Mouse (Mus musculus): ENCODE measurements around the gene Add2. TPM values are rescaled to one million over a fixed set of nuclear protein-coding genes. Genes with fewer than 3 reads are reported as not detected.
"Not testable (repeated sequence)": the region's sequence is repeated elsewhere in the genome, so short reads cannot be mapped to it uniquely, and the experiment has no call there.

The Add2 gene
- total RNA-seq (2018; cell fraction: chromatin; rRNA removed), result not detected
- total RNA-seq (2018; cell fraction: cytosol; rRNA removed), result not detected
- total RNA-seq (2018; cell fraction: nucleus; rRNA removed), result not detected
- not detected in 3 replicates for polyA plus RNA-seq (2018)

GRCm38 (mm10) chr6:86028601-86029322 lies at the start of gene Add2:
TSS of gene Add2 (plus strand) at chr6:86028681.
- Histone ChIP-seq H3K36me3 (ENCODE audit: inconsistent target) (no peaks in the 10 kb centered on the region), H3K4me3 (ENCODE audit: inconsistent target) (no peak within 1 kb of the TSS)
- 8% methylated on average over 56 of the region's 56 CpGs for WGBS (ENCODE audit: missing documents)

DNA sequence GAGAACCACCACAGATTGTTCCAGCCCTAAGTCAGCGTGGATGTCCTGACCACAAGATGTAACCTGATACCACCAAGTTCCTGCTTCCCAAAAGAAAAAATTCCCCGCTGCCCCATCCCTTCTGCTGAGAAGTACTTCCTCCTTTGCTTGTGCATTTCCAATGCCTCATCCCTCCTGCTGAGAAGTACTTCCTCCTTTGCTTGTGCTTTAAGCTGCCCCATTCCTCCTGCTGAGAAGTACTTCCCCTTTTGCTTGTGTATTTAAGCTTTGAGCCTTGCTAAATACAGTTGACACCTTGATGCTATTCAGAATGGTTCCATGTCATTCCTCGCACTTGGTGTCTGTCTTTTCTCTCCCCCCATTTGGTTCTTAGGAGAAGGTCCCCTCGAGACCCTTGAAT lies 49.7 kb upstream of the Add2 start:
- not testable (repeated sequence) for H3K27ac ChIP-seq; H3K36me3 ChIP-seq (ENCODE audit: inconsistent target); H3K79me2 ChIP-seq (ENCODE audit: inconsistent target); H3K4me3 ChIP-seq (ENCODE audit: inconsistent target)
- WGBS (ENCODE audit: missing documents), result 79% methylated on average over 4 of the region's 4 CpGs

More at GRCm38 (mm10) chr6:86028601-86029322, at the start of gene Add2:
- Histone ChIP-seq H3K27ac (no peak within 1 kb of the TSS), H3K79me2 (ENCODE audit: inconsistent target) (no peaks in the 10 kb centered on the region)

- Histone ChIP-seq H3K36me3 (ENCODE audit: inconsistent target) (no peaks in the 10 kb centered on the region), H3K79me2 (ENCODE audit: inconsistent target) (no peaks in the 10 kb centered on the region), H3K27ac (no peak overlapping the region), H3K4me3 (ENCODE audit: inconsistent target) (no peak overlapping the region)
- 85% methylated on average over 8 of the region's 8 CpGs for WGBS (ENCODE audit: missing documents)
Observed at GRCm38 (mm10) chr6:85984351-85984750, 44.1 kb upstream of the Add2 start.

DNA sequence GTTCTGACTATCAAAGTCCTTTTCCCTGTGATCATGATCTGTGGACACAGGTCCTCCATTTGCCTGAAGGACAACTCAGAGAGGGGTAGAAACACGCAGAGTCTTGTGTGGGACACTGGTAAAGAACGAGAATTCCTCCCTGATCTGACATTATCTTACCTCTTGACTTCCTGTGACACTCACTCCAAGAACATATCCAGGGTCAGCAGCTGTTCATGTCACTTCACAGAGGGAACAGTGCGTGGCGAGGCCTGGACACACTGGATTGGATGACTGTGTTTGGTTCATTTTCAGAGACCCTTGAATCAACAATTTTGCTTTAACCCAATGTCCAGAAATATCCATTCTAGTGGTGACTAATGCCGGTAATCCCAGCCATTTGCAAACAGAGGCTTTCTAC lies 38.9 kb upstream of the Add2 start:
- not testable (repeated sequence) for H3K79me2 ChIP-seq (ENCODE audit: inconsistent target)
- WGBS (ENCODE audit: missing documents), result 84% methylated on average over 4 of the region's 5 CpGs

GRCm38 (mm10) chr6:85990774-85991173 lies 37.7 kb upstream of the Add2 start:
- not testable (repeated sequence) for H3K36me3 ChIP-seq (ENCODE audit: inconsistent target); H3K27ac ChIP-seq; H3K4me3 ChIP-seq (ENCODE audit: inconsistent target); H3K79me2 ChIP-seq (ENCODE audit: inconsistent target)
- WGBS (ENCODE audit: missing documents), result 95% methylated on average over 3 of the region's 5 CpGs

More for the DNA sequence above, 38.9 kb upstream of the Add2 start:
- not testable (repeated sequence) for H3K4me3 ChIP-seq (ENCODE audit: inconsistent target); H3K36me3 ChIP-seq (ENCODE audit: inconsistent target); H3K27ac ChIP-seq

DNA sequence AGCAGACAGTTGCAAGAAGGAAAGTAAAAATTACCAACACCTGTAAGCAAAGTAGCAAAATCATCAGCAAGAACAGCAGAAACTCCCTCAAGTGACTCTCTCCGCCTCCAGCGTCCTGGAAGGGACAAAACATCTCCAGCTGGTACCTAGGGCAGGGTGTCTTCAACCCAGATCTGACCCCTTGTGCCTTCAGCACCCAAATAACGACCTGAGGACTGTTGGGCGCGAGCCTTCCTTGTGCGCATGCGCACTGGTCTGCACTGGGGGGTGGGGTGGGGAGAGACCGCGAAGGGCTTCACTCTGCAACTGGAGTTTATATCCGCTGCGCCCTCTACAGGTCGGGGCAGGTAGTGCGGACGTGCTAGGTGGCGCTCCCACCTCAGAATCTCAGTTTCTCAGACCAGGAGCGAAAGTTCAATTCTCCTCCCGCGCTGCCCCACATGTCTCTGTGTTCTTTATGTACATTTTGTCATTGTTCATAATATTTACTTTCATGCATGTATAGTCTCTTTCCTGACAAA lies 25.0 kb upstream of the Add2 start:
- no peaks in the 10 kb centered on the region for H3K36me3 ChIP-seq (ENCODE audit: inconsistent target)
- 78% methylated on average over 18 of the region's 18 CpGs for WGBS (ENCODE audit: missing documents)

DNA sequence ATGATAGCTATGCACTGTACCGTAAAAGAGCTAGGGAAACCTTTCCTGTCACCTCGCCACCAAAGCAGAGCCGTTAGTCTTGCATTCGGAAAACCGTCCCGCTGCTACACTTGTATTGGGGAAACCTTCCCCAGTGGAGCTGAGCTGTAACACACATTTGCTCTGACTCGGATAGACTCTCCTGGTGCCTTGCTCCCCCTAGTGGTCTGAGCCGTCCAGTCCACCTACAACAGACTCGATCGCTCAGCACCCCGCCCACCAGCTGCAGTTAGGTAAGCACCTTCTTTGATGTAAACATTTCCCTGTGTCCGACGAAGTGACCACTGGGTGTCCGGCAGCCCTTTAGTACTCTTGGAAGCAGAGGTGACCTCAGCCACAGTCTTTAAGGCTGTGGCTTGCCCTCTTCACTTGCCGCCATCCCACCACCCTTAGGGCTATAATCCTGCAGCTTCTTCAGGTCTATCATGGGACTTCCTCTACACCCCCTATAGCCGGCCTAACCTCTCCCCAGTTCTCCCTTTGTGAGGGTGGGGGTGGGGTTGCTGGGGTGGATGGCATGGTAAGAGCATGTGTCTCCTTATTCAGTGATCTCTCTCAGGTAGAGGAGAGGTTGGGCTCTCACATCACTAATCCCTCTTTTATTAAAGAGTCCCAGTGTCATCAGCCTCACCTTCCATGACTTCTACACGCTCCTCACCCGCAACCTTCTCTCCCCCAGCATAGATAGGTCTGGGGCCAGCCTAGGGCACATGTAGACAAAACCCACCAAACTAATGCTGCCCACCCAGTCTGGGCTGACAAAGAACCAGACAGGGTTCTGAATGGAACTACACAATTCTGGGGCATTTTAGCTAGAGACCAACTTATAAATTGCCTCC lies 24.0 kb upstream of the Add2 start:
- Histone ChIP-seq H3K27ac (no peak overlapping the region), H3K4me3 (ENCODE audit: inconsistent target) (no peak overlapping the region), H3K79me2 (ENCODE audit: inconsistent target) (no peaks in the 10 kb centered on the region), H3K36me3 (ENCODE audit: inconsistent target) (no peaks in the 10 kb centered on the region)
- WGBS (ENCODE audit: missing documents), result 13% methylated on average over 18 of the region's 18 CpGs

More for the DNA sequence above, 25.0 kb upstream of the Add2 start:
- no peak overlapping the region for H3K4me3 ChIP-seq (ENCODE audit: inconsistent target)
- no peak overlapping the region for H3K27ac ChIP-seq
- no peaks in the 10 kb centered on the region for H3K79me2 ChIP-seq (ENCODE audit: inconsistent target)

DNA sequence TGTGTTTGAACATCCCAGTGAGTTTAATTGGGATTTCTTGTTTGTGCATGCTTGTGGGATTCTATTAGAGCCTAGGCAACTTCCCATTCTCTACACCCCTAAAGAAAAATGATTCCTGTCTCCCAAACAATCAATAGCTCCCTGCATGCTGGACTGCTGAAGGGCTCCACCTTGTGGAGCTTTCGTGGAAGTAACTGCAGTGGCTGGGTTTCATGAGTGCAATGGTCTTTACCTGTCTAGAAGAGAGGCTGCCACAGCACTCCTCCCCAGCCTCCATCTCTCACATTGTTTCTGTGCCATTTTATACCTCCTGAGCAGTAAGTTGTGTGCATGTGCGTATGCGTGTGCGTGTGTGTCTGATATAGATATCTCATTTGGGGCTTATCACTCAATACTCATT lies 18.5 kb upstream of the Add2 start:
- 46% methylated on average over 4 of the region's 4 CpGs for WGBS (ENCODE audit: missing documents)
- no peak overlapping the region for H3K27ac ChIP-seq
- H3K79me2 ChIP-seq (ENCODE audit: inconsistent target), result no peaks in the 10 kb centered on the region
- H3K36me3 ChIP-seq (ENCODE audit: inconsistent target), result no peaks in the 10 kb centered on the region
- no peak overlapping the region for H3K4me3 ChIP-seq (ENCODE audit: inconsistent target)

DNA sequence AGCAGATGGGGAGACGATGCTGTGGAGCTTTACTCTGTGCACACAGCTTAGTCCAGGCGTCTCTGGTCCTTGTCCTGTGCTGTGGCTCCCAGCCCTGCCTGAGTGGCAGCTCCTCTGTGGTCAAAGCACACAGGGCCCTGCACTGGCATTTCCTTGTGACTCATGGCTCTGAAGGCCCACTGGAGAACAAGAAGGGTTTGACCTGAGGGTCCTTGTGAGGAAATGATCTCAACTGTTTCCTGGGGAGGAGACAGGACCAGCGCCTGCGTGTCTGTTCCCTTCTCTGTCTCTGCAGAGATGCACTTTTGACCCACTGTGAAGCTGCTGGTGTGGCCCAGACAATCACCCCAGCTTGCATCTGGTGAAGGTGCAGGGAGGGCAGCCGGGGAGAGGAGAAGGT lies 13.7 kb upstream of the Add2 start:
- H3K36me3 ChIP-seq (ENCODE audit: inconsistent target); H3K4me3 ChIP-seq (ENCODE audit: inconsistent target); H3K79me2 ChIP-seq (ENCODE audit: inconsistent target); H3K27ac ChIP-seq: not testable (repeated sequence)
- 21% methylated on average over 2 of the region's 5 CpGs for WGBS (ENCODE audit: missing documents)

GRCm38 (mm10) chr6:86015871-86016270 lies 12.6 kb upstream of the Add2 start, which contains the start of gene Figla:
TSS of gene Figla (plus strand) at chr6:86016171.
- Histone ChIP-seq H3K4me3 (ENCODE audit: inconsistent target) (no peak within 1 kb of the TSS), H3K36me3 (ENCODE audit: inconsistent target) (no peaks in the 10 kb centered on the region), H3K27ac (no peak within 1 kb of the TSS), H3K79me2 (ENCODE audit: inconsistent target) (no peaks in the 10 kb centered on the region)
- WGBS (ENCODE audit: missing documents), result 88% methylated on average over 9 of the region's 9 CpGs

DNA sequence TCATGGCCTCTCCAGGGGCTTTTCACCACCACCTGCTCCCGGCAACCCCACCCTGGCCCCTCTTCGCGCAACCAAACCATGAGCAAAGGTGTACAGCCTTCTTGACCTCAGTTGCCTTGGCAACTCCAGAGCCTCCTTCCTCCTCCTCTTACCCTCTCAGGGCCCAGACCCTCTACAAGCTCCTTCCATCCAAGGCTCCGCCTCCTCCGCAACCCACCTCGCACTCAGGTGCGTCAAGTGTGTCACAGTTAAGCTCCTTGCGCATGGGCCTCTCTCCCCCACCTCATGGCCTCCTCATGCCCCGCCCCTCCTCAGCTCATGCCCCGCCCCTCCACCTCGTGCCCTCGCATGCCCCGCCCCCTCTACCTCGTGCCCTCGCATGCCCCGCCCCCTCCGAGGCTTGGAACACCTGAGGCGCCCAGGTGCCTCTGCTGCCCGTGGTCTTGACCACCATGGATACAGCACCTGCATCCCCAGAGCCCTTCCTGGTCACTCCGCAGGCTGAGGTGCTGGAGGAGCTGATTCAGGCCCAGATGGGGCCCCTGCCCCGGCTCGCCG lies 11.6 kb upstream of the Add2 start:
- Histone ChIP-seq H3K27ac (no peak overlapping the region), H3K36me3 (ENCODE audit: inconsistent target) (no peaks in the 10 kb centered on the region), H3K4me3 (ENCODE audit: inconsistent target) (no peak overlapping the region), H3K79me2 (ENCODE audit: inconsistent target) (no peaks in the 10 kb centered on the region)
- 91% methylated on average over 18 of the region's 23 CpGs for WGBS (ENCODE audit: missing documents)

GRCm38 (mm10) chr6:86019415-86020237 lies 8.9 kb upstream of the Add2 start:
- H3K4me3 ChIP-seq (ENCODE audit: inconsistent target), result no peak overlapping the region
- 24% methylated on average over 4 of the region's 4 CpGs for WGBS (ENCODE audit: missing documents)
- no peaks in the 10 kb centered on the region for H3K79me2 ChIP-seq (ENCODE audit: inconsistent target)
- H3K36me3 ChIP-seq (ENCODE audit: inconsistent target), result no peaks in the 10 kb centered on the region
- no peak overlapping the region for H3K27ac ChIP-seq

DNA sequence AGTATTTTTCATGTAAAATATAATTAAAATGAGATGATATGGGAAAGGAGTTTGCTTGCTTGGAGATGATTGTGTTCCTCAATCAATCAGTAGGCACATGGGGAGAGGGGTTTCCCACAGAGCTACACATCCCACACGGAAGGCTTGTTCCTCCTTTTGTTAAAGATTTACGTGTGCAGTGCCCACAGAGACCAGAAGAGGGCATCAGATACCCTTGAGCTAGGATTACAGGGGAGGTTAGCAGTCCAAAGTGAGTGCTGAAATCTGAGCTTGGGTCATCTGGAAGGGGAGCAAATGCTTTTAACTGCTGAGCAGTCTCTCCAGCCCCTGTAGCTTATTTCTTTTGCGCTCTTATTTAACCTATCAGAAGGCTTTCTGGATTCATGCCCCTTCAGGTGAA lies 7.5 kb upstream of the Add2 start:
- Histone ChIP-seq H3K36me3 (ENCODE audit: inconsistent target) (no peaks in the 10 kb centered on the region), H3K79me2 (ENCODE audit: inconsistent target) (no peaks in the 10 kb centered on the region), H3K4me3 (ENCODE audit: inconsistent target) (no peak overlapping the region), H3K27ac (no peak overlapping the region)
- 45% methylated on average over 3 of the region's 3 CpGs for WGBS (ENCODE audit: missing documents)
